Mouse (Mus musculus) forebrain, embryonic 15.5 days (tissue): Measurements from ENCODE around the gene Trim67. TPM values are rescaled to one million over a fixed set of nuclear protein-coding genes. Genes with fewer than 3 reads are reported as not detected.
A peak's percentile ranks its signal among the peaks of the same experiment; 100 is the strongest.

Experiments used
- ATAC-seq: fragments of 200-750 bp; cut with Nextera tagmentation; replicated peaks from 2 replicates; pipeline ENCODE4 v1.8.0; 2017; ENCODE audit warnings: mild to moderate bottlenecking, moderate TSS enrichment, moderate library complexity
- H3K27ac ChIP-seq: fragments of 300-500 bp; sonication (generic); replicated peaks from 2 replicates; pipeline ENCODE4 v1.5.1; 2015; ENCODE audit warnings: mild to moderate bottlenecking, inconsistent platforms
- H3K27me3 ChIP-seq: fragments of 300-500 bp; sonication (generic); 2 replicates; pipeline ENCODE4 v1.6.1; 2015; ENCODE audit warnings: inconsistent platforms
- H3K36me3 ChIP-seq: fragments of 300-500 bp; sonication (generic); 2 replicates; pipeline ENCODE4 v1.6.1; 2015; ENCODE audit warnings: mild to moderate bottlenecking, inconsistent platforms
- H3K4me1 ChIP-seq: fragments of 300-500 bp; sonication (generic); 2 replicates; pipeline ENCODE4 v1.6.1; 2015; ENCODE audit warnings: inconsistent platforms
- H3K4me2 ChIP-seq: fragments of 300-500 bp; sonication (generic); replicated peaks from 2 replicates; pipeline ENCODE4 v1.6.1; 2015; ENCODE audit warnings: mild to moderate bottlenecking, inconsistent platforms
- H3K4me3 ChIP-seq: fragments of 300-500 bp; sonication (generic); 2 replicates; pipeline ENCODE4 v1.5.1; 2015; ENCODE audit warnings: mild to moderate bottlenecking, inconsistent platforms
- H3K9ac ChIP-seq: fragments of 300-500 bp; sonication (generic); replicated peaks from 2 replicates; pipeline ENCODE4 v1.6.1; 2015; ENCODE audit warnings: mild to moderate bottlenecking, inconsistent platforms
- H3K9me3 ChIP-seq: fragments of 300-500 bp; sonication (generic); 2 replicates; pipeline ENCODE4 v1.6.1; 2016; ENCODE audit warnings: inconsistent platforms
- WGBS: fragments of 180-500 bp; shearing (Covaris S2); methylation state at CpG from one replicate; pipeline ENCODE4 v1.1.7; 2015; ENCODE audit warnings: mixed read lengths; 5-methylcytosine and 5-hydroxymethylcytosine counted together
- polyA plus RNA-seq: library from polyadenylated mRNA; unstranded; fragments of >200 nt; fragmentation: Nextera tagmentation; extraction: Ambion mirVana; gene quantifications from 2 replicates; pipeline ENCODE4 v1.2.1, GENCODE M21; 2015

Trim67 gene
- 23.9 and 26.0 TPM in 2 replicates for polyA plus RNA-seq

DNA sequence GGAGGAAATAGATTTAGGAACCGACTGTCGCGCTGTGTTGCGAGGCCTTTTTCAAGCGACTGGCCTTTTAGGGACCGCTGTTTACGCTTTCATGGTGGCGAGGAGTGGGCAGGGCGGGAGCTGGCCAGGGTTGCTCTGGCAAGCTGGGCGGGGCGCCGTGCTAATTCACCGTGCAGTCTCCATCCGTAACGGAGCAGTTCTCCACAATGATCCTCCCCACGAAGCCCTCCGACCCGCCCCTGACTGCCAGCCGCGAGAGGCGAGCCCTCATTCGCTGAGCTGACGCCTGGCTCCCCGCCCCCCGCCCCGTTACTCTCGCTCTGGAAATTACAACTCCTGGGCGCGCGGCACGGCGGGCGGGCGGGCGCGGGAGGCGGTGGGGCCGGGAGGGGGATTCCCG, at the start of gene Trim67:
Gene Trim67 (plus strand): TSS at position 385 of the 400 bp plus-strand sequence.
- Histone ChIP-seq H3K4me2 (peak within 1 kb of the TSS; percentile 65), H3K9me3 (no peaks in the 10 kb centered on the region), H3K27me3 (peaks cover 20% of the 10 kb centered on the region), H3K27ac (peak within 1 kb of the TSS; percentile 97), H3K9ac (peak within 1 kb of the TSS; percentile 67), H3K36me3 (no peaks in the 10 kb centered on the region), H3K4me1 (peaks cover 53% of the 10 kb centered on the region), H3K4me3 (peak within 1 kb of the TSS; percentile 73)
- 0% methylated on average over 39 of the region's 39 CpGs for WGBS
- ATAC-seq: peak; percentile 93

DNA sequence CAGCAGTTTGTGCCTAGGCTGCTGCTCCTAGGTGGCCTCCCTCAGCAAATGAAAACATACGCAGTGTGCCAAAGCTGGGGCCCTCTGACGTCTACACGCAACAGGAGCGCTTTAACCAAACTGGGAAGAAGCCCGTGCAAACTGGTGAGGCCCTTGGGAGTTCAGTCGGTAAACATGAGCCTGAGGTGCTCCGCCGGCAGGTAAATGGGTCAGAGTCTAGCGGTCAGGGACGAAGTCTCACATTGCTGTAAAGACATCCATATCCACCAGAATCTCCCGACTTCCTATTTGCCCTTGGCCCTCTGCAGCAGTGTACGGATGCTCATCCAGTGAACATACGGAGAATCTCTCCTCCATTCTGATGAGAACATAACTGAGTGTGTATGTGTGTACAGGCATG, 46.2 kb upstream of the Trim67 start:
- WGBS: 76% methylated on average over 13 of the region's 13 CpGs
- Histone ChIP-seq H3K4me3 (no peak overlapping the region), H3K27me3 (peaks cover 24% of the 10 kb centered on the region), H3K4me1 (peaks cover 9% of the 10 kb centered on the region), H3K36me3 (no peaks in the 10 kb centered on the region), H3K4me2 (no peak overlapping the region), H3K9ac (no peak overlapping the region), H3K27ac (no peak overlapping the region), H3K9me3 (no peaks in the 10 kb centered on the region)
- no peak for ATAC-seq

DNA sequence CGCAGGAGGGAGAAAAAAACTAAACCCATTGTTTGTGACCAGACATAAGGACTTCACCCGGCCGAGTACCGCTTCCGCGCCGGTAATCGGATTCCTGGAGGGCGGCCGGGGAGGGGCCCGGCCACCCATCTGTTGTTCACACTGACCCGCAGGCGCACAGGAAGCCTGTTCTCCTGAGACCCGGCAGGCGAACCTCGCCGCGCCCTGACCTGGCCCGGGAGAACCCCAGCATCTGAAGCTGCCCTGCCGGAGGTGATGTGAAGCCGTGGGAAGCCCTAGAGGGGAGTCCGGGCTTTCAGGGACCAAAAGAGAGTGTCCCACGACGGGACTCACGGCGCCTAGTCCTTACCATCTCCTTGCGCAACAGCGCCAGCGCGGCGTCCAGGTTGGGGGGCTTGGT, 41.7 kb upstream of the Trim67 start:
- under 1% methylated on average over 28 of the region's 31 CpGs for WGBS
- H3K4me1 ChIP-seq: peaks cover 11% of the 10 kb centered on the region
- H3K4me3 ChIP-seq: peak overlapping the region; percentile 42
- peak overlapping the region; percentile 27; the same call in 1 of the 2 replicates for H3K9ac ChIP-seq
- peak overlapping the region; percentile 55 for H3K4me2 ChIP-seq
- H3K36me3 ChIP-seq: no peaks in the 10 kb centered on the region
- no peaks in the 10 kb centered on the region for H3K9me3 ChIP-seq
- ATAC-seq: no peak
- H3K27me3 ChIP-seq: peaks cover 49% of the 10 kb centered on the region
- H3K27ac ChIP-seq: no peak overlapping the region

DNA sequence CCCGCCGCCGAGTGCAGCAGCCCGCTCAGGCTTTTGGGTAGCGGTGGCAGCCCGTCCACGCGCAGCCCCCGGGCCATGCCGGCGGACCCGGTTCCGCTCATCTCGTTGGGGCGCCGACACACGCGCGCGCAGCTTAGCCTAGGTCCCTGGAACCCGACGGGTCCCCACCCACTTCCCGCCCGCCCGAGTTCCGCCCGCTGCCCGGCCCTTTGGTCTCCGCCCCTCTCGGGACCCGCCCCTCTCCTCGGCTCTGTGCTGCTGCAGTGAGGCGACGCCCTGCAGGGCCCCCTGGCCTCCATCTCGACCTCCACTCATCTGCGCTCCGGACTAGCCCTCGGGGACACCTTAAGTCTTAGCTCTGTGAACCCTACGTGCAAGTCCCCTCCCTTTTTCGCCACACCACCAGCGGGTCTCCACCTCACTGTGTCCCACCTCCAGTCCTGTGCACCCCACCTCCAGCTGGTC, 41.2 kb upstream of the Trim67 start, which contains the start of gene Fam89a:
Gene Fam89a (minus strand): TSS at position 124 of the 465 bp plus-strand sequence.
- Histone ChIP-seq H3K4me1 (peaks cover 11% of the 10 kb centered on the region), H3K4me2 (peak within 1 kb of the TSS; percentile 55), H3K9ac (peak within 1 kb of the TSS; percentile 27; the same call in 1 of the 2 replicates), H3K9me3 (no peaks in the 10 kb centered on the region), H3K4me3 (peak within 1 kb of the TSS; percentile 42), H3K27ac (no peak within 1 kb of the TSS), H3K36me3 (no peaks in the 10 kb centered on the region), H3K27me3 (peaks cover 49% of the 10 kb centered on the region)
- 2% methylated on average over 18 of the region's 41 CpGs for WGBS
- ATAC-seq: 0 out of 2 replicates have a peak, but pooled peaks have one; percentile 41

DNA sequence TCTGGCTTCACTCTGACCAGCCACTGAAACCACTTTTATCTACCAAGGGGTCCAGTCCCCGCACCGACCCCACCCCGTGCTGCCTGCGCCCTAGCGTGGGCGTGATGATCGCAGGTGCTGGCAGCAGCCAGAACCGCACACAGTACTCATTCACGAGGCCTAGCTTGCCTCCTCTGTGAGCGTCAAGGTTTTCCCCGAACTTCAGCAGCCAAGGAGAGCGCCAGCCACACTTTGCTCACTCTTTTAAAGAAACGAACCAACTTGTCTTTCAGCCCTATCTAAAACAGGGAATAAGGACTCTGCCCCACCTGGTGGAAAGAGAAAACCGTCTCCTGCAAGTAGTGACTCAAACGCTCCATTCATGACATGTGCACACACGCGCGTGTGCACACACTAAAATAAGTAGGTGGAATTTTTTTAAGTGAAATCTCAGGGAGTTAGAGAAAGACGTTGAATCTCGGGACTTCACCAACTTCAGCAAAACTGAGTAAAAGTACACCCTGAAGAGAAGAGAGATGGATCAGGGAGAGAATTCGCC, 40.5 kb upstream of the Trim67 start:
- H3K27me3 ChIP-seq: peaks cover 49% of the 10 kb centered on the region

GRCm38 (mm10) chr8:124754101-124754791, 38.6 kb upstream of the Trim67 start:
- H3K4me2 ChIP-seq: no peak overlapping the region
- no peak overlapping the region for H3K27ac ChIP-seq
- H3K9ac ChIP-seq: no peak overlapping the region
- H3K36me3 ChIP-seq: no peaks in the 10 kb centered on the region
- no peaks in the 10 kb centered on the region for H3K9me3 ChIP-seq
- peaks cover 49% of the 10 kb centered on the region for H3K27me3 ChIP-seq
- ATAC-seq: no peak
- peaks cover 11% of the 10 kb centered on the region for H3K4me1 ChIP-seq
- 15% methylated on average over 11 of the region's 11 CpGs for WGBS
- H3K4me3 ChIP-seq: no peak overlapping the region

More for the DNA sequence above, 40.5 kb upstream of the Trim67 start:
- Histone ChIP-seq H3K27ac (no peak overlapping the region), H3K36me3 (no peaks in the 10 kb centered on the region), H3K4me3 (no peak overlapping the region), H3K9ac (no peak overlapping the region), H3K9me3 (no peaks in the 10 kb centered on the region), H3K4me2 (no peak overlapping the region), H3K4me1 (peaks cover 11% of the 10 kb centered on the region)
- WGBS: 31% methylated on average over 21 of the region's 21 CpGs
- 0 out of 2 replicates have a peak, but pooled peaks have one; percentile 2 for ATAC-seq

DNA sequence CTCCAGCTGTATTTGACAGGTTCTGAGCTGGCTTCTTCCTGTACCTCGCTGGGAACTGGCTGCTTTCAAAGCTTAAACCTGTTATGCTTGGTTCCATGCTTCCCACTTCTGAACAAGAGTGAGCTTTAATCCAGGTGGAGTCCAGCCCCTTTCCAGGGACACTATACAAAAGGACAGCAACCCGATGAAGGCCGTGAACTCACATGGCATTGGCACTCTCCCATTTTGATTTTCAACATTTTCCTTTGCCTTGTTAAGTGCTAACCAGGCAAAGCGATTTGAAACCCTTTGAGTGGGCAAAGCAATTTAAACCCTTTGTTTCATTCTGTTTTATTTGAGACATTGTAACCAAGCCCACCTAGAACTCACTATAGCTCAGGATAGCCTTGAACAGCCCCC, 38.1 kb upstream of the Trim67 start:
- Histone ChIP-seq H3K4me3 (no peak overlapping the region), H3K27ac (no peak overlapping the region), H3K36me3 (no peaks in the 10 kb centered on the region), H3K9ac (no peak overlapping the region), H3K9me3 (no peaks in the 10 kb centered on the region), H3K4me1 (peaks cover 11% of the 10 kb centered on the region), H3K27me3 (peaks cover 44% of the 10 kb centered on the region), H3K4me2 (no peak overlapping the region)
- ATAC-seq: no peak
- WGBS: 24% methylated on average over 4 of the region's 4 CpGs

GRCm38 (mm10) chr8:124755481-124755880, 37.4 kb upstream of the Trim67 start:
- Histone ChIP-seq H3K4me1 (peaks cover 11% of the 10 kb centered on the region), H3K4me3 (no peak overlapping the region), H3K9ac (no peak overlapping the region), H3K27ac (no peak overlapping the region), H3K27me3 (peaks cover 37% of the 10 kb centered on the region), H3K9me3 (no peaks in the 10 kb centered on the region), H3K4me2 (no peak overlapping the region), H3K36me3 (no peaks in the 10 kb centered on the region)
- 85% methylated on average over 8 of the region's 8 CpGs for WGBS
- ATAC-seq: no peak

DNA sequence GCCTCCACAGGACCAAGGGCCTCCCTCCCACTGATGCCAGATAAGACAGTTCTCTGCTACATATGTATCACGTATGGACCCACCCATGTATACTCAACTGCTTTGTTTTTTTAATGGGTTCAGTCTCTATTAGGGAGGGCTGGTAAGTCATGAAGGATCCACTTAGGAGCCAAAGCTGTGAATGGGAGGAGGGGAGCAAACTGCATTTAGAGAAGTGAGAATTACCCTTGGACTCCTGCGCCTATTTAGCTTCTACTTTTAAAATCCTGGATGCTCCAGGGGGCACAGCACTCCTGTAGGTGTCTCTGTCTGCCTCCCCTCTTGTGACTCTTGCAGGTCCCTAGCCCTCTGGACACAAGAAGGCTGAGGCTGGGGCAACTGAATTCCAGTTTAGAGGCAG, 36.7 kb upstream of the Trim67 start:
- no peak for ATAC-seq

DNA sequence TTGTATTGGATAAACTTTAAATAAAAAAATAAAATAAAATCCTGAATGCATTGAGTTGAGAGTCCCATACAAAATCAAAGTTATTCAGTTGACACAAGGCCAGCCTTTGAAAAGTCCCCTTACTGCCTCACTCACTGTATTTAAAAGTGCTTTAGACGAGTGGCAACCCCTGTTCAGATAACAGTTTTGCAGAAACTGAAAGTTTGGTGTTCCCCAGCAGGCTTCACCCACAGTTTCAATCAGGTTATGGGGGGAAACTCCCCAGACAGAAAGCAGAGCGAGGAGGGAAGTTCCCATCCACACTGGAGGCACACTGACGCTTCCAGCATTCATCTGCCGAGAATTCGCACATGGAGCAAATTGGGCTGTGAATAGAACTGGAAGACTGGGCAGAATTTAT, 36.3 kb upstream of the Trim67 start:
- no peak for ATAC-seq
- Histone ChIP-seq H3K27ac (no peak overlapping the region), H3K36me3 (no peaks in the 10 kb centered on the region), H3K4me3 (no peak overlapping the region), H3K4me1 (peaks cover 3% of the 10 kb centered on the region), H3K4me2 (no peak overlapping the region), H3K27me3 (peaks cover 26% of the 10 kb centered on the region), H3K9ac (no peak overlapping the region), H3K9me3 (no peaks in the 10 kb centered on the region)
- WGBS: 55% methylated on average over 5 of the region's 5 CpGs

More for the DNA sequence above, 36.7 kb upstream of the Trim67 start:
- no peaks in the 10 kb centered on the region for H3K9me3 ChIP-seq
- H3K27ac ChIP-seq: no peak overlapping the region
- peaks cover 31% of the 10 kb centered on the region for H3K27me3 ChIP-seq
- H3K36me3 ChIP-seq: no peaks in the 10 kb centered on the region
- H3K9ac ChIP-seq: no peak overlapping the region
- H3K4me1 ChIP-seq: peaks cover 7% of the 10 kb centered on the region
- H3K4me3 ChIP-seq: no peak overlapping the region
- WGBS: 70% methylated on average over 2 of the region's 2 CpGs
- no peak overlapping the region for H3K4me2 ChIP-seq

DNA sequence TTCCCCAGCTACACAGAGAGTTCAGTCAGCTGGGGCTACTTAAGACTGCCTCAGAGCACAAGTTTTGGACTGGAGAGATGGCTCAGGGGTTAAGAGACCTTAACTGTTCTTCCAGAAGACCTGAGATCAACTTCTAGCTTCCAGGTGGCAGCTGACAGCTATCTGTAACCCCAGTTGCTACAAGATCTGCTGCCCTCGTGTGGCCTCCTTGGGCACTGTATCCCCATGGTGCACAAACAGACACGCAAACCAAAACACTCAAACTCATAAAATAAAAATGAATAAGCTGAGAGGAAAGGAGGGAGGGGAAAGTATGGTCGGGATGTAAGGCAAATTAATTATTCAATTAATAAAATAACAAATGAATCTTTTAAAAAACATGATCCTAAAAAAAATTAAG, 34.3 kb upstream of the Trim67 start:
- Histone ChIP-seq H3K4me2 (no peak overlapping the region), H3K4me1 (no peaks in the 10 kb centered on the region), H3K9ac (no peak overlapping the region), H3K36me3 (no peaks in the 10 kb centered on the region), H3K27ac (no peak overlapping the region), H3K27me3 (peaks cover 7% of the 10 kb centered on the region; the same call in 1 of the 2 replicates), H3K9me3 (no peaks in the 10 kb centered on the region), H3K4me3 (no peak overlapping the region)
- WGBS: 40% methylated on average over 3 of the region's 3 CpGs
- ATAC-seq: no peak

DNA sequence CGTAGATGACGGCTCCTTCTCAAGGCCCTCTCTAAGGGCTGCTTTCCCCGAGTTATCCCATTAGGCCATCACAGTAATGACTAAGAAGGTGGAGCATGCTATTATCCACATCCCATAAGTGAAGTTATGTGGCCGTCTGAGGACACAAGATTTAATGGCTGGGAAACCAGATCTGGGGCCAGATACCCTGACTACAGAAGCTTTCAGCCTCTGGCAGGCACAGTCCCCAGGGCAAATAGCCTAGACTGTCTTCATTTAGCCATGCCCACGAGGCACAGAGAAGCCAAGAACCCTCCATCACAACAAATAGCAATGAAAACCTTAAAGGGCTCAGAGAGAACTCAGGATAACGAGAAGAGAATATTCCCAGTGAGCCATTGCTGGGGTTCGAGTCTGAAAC, 29.8 kb upstream of the Trim67 start:
- Histone ChIP-seq H3K9me3 (no peaks in the 10 kb centered on the region), H3K4me2 (no peak overlapping the region), H3K27me3 (no peaks in the 10 kb centered on the region), H3K4me1 (no peaks in the 10 kb centered on the region), H3K27ac (no peak overlapping the region), H3K36me3 (no peaks in the 10 kb centered on the region), H3K4me3 (no peak overlapping the region), H3K9ac (no peak overlapping the region)
- no peak for ATAC-seq
- 58% methylated on average over 7 of the region's 7 CpGs for WGBS
